Mouse (Mus musculus) olfactory bulb, adult 2 months (tissue): Measurements from ENCODE around the gene Uhmk1.

Source experiments
- CTCF ChIP-seq: fragments of 200-500 bp; IDR thresholded peaks from 2 replicates; pipeline ENCODE4 v1.5.1; 2012; ENCODE audit warnings: low read depth, mild to moderate bottlenecking, low read length, moderate library complexity; ENCODE audit not compliant: insufficient read depth
- POLR2A ChIP-seq: fragments of 200-500 bp; IDR thresholded peaks from 2 replicates; pipeline ENCODE4 v1.6.1; 2012; ENCODE audit warnings: mild to moderate bottlenecking, low read depth, low read length, moderate library complexity; ENCODE audit not compliant: insufficient read depth

DNA sequence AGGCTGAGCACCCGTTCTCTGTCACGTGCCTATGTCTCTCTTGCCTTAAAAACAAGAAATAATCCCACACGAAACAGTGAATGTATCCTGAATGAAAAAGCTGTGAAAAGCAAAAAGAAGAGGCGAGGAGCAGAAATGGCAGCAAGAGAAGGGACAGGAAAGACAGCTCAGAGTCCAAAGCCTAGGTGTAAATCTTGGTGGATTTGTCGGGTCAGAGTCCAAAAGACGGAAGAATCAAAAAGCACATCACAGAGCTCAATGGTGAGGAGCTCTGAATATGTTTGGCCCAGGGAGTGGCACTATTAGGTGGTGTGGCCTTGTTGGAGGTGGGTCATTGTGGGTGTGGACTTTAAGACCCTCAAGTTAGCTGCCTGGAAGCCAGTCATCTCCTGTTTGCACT lies 8.8 kb downstream of the Uhmk1 start:
- TF ChIP-seq CTCF (no peak), POLR2A (no peak)
